Mouse (Mus musculus) heart, adult 18-20 months (tissue): ENCODE data around the gene Wbp1. TPM values are rescaled to one million over a fixed set of nuclear protein-coding genes. Genes with fewer than 3 reads are reported as not detected.

ENCODE experiments used
- DNase-seq, 2 experiments: peaks; one replicate each; pipeline ENCODE4 v3.0.0; 2021 to 2022; ENCODE audit warnings: mixed read lengths in 1 of 2
- total RNA-seq, 2 experiments: library from RNA; stranded (reverse); gene quantifications; 2 replicates each; pipeline ENCODE4 v1.2.3; 2021

The Wbp1 gene
- total RNA-seq, 2 experiments from 2014 or later: 68.8 to 74.6 TPM

DNA sequence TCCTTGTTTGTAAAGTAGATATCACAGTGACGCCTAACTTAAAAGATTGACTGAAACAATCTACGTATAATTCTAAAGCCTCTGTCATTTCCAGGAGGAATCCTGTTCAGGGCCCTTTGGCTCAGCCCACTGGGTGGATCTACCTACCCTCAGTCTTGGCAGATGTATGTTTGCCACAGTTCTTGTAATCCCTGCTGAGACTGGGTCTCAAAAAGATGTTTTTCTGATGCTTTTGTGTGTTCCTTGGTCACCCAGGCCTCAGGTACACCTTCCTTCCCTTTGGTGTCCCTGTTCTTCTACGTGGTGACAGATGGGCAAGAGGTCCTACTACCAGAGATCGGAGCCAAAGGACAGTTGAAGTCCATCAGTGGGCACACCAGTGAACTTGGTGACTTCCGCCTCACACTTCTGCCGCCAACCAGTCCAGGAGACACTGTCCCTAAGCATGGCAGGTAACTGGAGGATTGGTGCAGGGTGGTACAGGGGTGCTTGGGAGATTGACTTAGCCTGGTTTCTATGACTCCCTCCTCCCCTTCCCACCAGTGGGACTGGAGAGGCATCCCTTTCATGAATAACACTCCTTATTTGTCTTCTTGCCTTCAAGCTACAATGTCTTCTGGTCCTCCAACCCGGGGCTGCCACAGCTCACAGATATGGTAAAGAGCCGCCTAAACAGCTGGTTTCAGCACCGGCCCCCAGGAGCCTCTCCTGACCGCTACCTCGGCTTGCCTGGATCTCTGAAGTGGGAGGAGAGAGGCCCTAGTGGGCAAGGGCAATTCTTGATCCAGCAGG lies 4.8 kb downstream of the Wbp1 start:
- DNase-seq: no peak

DNA sequence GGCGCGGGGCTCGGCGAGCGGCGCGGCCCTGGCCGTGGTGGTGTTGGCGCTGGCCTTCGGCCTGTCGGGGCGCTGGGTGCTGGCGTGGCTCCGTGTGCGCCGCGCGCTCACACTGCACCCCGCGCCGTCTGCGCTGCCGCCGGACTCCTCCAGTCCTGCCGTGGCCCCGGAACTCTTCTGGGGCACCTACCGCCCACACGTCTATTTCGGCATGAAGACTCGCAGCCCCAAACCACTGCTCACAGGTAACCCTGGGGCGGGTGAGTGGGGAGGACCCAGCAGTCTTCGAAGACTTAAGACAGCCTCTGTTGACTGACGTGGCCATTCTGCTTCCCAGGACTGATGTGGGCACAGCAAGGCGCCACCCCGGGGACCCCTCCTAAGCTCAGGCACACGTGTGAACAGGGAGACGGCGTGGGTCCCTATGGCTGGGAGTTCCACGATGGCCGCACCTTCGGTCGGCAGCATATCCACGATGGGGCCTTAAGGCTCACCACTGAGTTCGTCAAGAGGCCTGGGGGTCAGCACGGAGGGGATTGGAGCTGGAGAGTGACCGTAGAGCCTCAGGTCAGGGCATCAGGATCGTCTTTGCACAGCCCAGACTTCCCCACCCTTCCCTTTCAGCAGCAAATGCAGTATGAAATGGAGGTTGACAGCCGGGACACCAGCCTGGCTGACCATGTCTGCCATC lies 5.5 kb downstream of the Wbp1 start:
- no peak for DNase-seq

DNA sequence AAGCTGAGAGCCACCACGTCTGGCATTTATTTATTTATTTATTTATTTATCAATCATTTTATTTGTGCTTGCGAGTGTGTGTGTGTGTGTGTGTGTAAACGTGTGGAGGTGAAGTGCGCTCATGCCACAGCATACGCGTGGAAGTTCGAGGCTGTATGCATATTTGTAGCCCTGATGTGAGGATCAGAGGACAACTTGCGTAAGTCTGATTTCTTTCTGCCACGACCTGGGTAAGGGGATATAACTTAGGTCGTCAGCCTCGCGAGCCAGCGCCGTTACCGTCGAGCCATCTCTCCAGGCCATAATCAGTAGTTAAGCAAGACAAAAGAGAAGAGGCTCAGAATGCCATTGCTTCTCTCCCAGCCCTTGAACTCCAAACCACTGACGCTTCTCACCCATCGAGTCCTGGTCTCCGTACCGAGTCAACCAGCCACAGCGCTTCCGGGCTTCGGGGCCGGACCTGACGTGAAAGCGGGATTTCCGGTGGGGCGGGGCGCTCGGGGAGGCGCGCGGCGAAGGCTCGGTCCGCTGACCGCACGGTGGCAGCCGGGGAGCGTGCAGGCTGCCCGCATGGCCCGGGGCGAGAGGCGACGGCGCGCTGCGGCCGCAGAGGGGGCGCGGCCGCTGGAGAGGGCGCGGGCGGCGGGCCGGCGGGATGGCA lies 6.2 kb downstream of the Wbp1 start, which contains the start of gene Mogs:
TSS of gene Mogs (plus strand) at position 486 of the 661 bp plus-strand sequence.
- peak; percentile 97 for DNase-seq

- no peak for DNase-seq
These were observed 9.7 kb downstream of the Wbp1 start for GRCm38 (mm10) chr6:83111510-83112136.

- peak; percentile 85 to 91 for DNase-seq
These were observed 12.3 kb downstream of the Wbp1 start, which contains the start of gene Mrpl53 for GRCm38 (mm10) chr6:83108762-83109668. Gene Mrpl53 (plus strand): TSS chr6:83109040.

DNA sequence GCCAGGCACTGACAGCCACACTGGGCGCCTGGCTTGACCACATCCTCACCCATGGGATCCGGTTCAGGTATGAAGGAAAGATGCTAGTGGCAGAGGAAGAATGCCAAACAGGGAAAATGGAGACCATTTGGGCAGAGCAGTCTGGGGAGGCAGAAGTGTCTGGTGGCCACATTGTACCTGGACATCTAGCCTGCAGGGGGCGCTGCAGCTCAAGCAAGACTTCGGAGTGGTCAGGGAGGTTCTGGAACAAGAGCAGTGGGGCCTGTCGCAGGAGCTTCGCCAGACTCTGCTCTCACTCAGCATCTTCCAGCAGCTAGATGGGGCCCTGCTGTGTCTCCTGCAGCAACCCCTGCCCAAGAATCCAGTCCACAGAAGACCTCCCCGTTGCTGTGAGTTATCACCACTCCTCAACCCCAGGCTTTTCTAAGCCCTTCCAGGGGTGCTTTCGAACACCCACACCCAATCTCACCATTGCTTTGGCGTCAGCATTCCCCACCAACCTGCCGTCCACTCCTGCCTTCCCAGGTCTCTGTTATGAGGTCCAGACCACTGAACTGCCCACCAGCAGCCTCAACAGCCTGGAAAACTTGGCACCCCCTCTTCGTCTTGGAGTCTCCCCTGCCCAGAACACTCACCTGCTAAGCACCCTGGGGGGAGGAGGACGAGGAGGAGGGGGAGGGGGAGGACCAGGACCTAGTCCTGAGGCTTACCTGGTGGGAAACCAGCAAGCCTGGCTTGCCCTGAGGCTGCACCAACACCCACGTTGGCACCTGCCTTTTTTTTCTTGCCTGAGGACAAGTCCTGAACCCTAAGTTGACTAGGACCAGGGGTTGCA lies 13.6 kb downstream of the Wbp1 start:
- peak; percentile 71 to 83 for DNase-seq

DNA sequence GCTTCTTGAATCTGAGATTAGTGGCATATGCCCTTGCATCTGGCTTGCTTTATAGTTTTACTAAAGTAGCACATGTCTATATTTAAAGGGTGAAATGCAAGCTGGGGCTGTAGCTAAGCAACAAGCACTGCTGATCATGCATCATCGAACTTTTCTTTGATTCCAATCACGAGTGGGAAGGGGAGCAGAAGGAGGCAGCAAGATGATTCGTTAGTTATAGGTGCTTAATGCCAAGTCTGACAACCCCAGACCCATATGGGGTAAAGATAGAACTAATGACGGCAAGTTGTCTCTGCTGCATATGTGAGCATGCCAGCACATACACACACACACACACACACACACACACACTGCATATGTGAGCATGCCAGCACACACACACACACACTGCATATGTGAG lies 17.2 kb downstream of the Wbp1 start:
- no peak for DNase-seq

DNA sequence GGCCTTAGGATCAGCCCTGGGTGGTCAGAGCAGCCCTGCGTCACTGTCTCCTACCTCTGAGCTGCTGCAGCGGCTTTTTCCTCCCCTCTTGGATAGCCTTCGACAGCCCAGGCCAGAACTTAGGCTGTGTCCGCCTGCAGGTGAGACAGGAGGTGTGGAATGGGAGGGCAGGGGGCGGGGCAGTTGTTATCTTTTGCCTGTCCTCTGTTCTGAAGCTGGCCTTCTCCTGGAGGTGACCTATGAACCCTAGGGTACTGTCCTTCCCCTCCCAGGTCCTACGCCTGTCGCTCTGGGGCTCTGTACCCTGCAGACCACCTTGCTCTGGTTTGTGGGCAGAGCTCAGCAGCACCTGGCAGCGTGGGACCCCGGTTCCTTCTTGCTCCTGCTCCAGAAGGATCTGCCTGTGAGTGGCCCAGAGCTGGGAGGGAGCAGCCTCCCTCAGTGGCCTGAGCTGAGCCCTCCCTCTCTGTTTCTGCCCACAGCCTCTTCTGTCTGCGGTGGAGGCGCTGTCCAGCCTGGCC lies 18.2 kb downstream of the Wbp1 start:
- DNase-seq: no peak

DNA sequence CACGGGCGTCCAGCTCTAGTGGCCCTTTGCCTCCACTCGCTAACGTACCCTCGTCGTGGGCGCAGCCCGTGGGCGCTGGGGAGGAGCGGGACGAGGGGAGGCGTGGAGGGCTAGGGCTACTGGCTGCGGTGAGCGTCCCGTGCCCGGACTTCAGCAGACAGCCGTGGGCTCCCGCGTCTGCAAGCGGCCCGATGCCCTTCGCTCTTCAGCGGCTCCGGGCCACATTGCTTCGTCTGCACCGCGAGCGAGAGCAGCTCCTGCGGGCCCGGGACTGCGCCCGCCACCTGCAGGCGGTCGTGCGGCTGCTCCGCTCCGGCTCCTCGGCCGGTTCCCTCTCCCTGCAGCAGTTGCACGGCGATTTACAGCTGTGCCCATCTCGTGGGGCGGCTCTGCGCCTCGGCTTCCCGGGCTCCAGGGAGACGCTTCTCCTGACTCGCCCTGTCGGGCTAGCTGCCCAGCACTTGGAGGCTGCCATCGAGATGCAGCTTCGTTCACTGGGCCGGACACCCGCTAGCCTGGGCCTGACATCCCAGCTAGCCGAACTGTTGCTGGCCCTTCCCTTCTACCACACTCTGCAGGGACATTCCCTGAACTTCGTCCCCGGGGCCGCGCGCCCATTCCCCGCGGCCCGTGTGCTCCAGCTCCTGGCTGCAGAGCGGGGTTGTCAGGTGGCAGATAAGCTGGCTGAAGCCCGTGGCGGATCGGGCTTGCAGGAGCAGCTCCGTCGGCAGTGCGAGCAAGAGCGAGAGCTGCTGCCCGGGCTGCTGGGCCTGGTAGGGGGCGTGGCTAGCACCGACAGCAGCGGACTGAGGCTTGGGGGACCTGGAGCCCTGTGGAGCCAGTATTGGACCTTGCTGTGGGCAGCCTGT lies 19.4 kb downstream of the Wbp1 start:
- DNase-seq: peak; percentile 65 to 68

DNA sequence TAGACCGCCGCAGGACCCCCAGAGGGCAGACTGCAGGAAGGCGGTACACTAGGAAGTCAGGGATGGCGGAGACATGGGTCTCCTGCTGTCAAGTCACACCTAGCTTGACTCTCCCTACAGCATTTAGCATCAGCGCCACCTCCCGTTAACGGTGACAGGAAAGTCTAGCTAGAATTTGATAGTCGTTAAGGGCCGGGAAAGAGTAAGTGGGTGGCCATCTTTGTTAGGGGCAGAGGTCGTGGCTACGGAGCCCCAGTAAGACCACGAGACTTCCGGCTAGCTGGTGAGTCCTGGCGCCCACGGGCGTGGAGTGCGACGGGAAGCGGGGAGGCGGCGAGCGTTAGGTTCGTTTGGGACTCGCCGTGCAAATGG lies 20.1 kb downstream of the Wbp1 start, which contains the start of the genes Ccdc142 and Gm42688:
TSS of gene Ccdc142 (plus strand) at position 286 of the 372 bp plus-strand sequence.
TSS of gene Gm42688 (plus strand) at position 302 of the 372 bp plus-strand sequence.
- peak; percentile 94 for DNase-seq

- no peak for DNase-seq
These were observed 22.9 kb downstream of the Wbp1 start for GRCm38 (mm10) chr6:83098411-83098810.

GRCm38 (mm10) chr6:83095968-83096367 lies 25.4 kb downstream of the Wbp1 start:
- DNase-seq: no peak

DNA sequence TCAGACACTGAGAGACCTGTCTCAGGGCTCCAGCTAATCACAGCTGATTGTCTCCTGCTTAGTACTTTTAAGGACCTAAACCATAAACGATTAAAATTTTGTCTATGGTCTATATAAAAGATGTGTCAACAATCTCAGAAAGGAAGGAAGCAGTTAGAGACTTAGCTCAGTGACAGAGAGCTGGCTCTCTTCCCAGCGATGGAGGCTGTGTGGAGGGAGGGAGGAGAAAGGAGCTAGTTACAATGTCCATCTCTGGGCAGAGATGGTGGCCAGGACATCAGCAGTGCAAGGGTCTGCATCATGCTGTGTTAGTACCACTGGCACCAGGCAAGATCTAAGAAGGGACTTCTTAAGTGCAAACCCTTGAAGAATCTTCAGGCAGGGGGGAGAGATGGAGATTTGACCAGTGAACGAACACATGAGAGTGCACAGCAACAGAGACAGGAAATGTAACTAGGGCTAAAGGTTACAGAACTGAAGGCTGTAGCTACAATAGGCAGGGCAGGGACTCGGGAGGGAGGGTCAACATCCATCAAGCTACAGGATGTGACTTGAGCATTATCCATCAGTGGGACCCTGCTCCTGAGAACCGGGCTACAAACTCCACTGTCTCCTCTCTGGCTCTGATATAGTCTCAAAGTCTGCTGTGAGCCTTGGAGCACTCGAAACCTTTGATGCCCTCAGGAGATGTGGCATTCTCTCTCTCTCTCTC lies 28.8 kb downstream of the Wbp1 start:
- no peak for DNase-seq

- DNase-seq: no peak
These were observed 33.5 kb downstream of the Wbp1 start for GRCm38 (mm10) chr6:83087926-83088260.

DNA sequence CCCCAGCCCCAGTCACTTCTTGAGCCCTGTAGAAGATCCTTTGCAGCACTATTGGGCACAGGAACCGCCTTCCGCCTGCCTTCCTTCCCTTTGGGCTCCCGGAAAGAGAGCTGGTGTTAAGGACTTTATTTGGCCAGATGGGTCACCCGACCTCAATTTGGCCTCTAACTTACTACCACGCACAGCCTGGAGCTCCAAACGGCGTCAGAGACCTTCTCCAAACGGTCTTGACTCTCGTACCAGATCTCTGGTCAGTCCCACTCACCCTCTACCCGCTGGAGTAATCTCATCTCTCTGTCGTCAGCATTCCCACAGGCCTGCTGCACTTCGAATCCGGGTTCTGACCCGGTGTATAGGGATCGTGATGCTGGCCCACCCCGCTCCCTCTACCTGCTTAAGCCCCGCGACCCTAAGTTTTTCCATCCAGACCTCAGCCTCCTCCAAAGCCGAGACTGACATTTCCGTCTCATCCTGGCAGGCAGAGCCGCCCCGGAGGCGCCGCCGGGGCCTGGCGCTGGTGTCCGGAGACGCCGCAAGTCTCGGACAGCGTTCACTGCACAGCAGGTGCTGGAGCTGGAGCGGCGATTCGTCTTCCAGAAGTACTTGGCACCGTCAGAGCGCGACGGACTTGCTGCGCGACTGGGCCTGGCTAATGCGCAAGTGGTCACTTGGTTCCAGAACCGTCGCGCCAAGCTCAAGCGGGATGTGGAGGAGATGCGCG lies 34.0 kb downstream of the Wbp1 start:
- peak; percentile 57 to 67 for DNase-seq

- peak in 1 of 2 experiments; percentile 31 for DNase-seq
These were observed 35.0 kb downstream of the Wbp1 start, which contains the start of gene Lbx2 for GRCm38 (mm10) chr6:83086121-83087035. Gene Lbx2 (plus strand): TSS chr6:83086367.
